Mouse (Mus musculus): Measurements from ENCODE around the gene Casq2. TPM values are rescaled to one million over a fixed set of nuclear protein-coding genes. Genes with fewer than 3 reads are reported as not detected.

Casq2 gene
- total and polyA plus RNA-seq, 3 experiments, result 0.11 TPM; not detected in 2

- Histone ChIP-seq H3K4me3 (ENCODE audit: low read depth, low read length) (no peak overlapping the region), H3K4me1 (ENCODE audit: insufficient read depth, low read depth, low read length) (no peaks in the 10 kb centered on the region), H3K36me3 (replicated peaks) (no peaks in the 10 kb centered on the region), H3K27me3 (ENCODE audit: insufficient read depth, low read length) (peaks cover 6% of the 10 kb centered on the region), H3K9me3 (replicated peaks) (no peaks in the 10 kb centered on the region)
- ATAC-seq (ENCODE audit: extremely low read depth, insufficient number of reproducible peaks, low FRiP score, poor library complexity, severe bottlenecking) (no peak), DNase-seq (ENCODE audit: low spot score) (no peak)
- TF ChIP-seq TAL1 (conservative IDR thresholded peaks at IDR 0.05; ENCODE audit: low read depth, low read length), result no peak
- no peak for TF ChIP-seq GATA2 (IDR thresholded peaks at IDR 0.05; ENCODE audit: borderline replicate concordance, low read depth, low read length)
- no peak for TF ChIP-seq POLR2AphosphoS5 (IDR thresholded peaks at IDR 0.05; ENCODE audit: insufficient replicate concordance, low read depth, low read length)
- TF ChIP-seq CTCF (IDR thresholded peaks at IDR 0.05; ENCODE audit: low read depth, low read length), result no peak
- TF ChIP-seq GATA1 (IDR thresholded peaks at IDR 0.05; ENCODE audit: borderline replicate concordance, low read length), result no peak
Observed at GRCm38 (mm10) chr3:102062671-102063010, 23.6 kb upstream of the Casq2 start.

GRCm38 (mm10) chr3:102063273-102064120, 22.7 kb upstream of the Casq2 start:
- TF ChIP-seq GATA2 (IDR thresholded peaks at IDR 0.05; ENCODE audit: borderline replicate concordance, low read depth, low read length), result no peak
- no peak for TF ChIP-seq CTCF (IDR thresholded peaks at IDR 0.05; ENCODE audit: low read depth, low read length)
- TF ChIP-seq GATA1 (IDR thresholded peaks at IDR 0.05; ENCODE audit: borderline replicate concordance, low read length), result no peak
- TF ChIP-seq TAL1 (conservative IDR thresholded peaks at IDR 0.05; ENCODE audit: low read depth, low read length), result no peak
- TF ChIP-seq POLR2AphosphoS5 (IDR thresholded peaks at IDR 0.05; ENCODE audit: insufficient replicate concordance, low read depth, low read length), result no peak
- H3K9me3 ChIP-seq (replicated peaks), result no peaks in the 10 kb centered on the region
- H3K27me3 ChIP-seq (ENCODE audit: insufficient read depth, low read length), result peaks cover 6% of the 10 kb centered on the region
- H3K36me3 ChIP-seq (replicated peaks), result no peaks in the 10 kb centered on the region
- no peak for ATAC-seq (ENCODE audit: extremely low read depth, insufficient number of reproducible peaks, low FRiP score, poor library complexity, severe bottlenecking)
- H3K4me1 ChIP-seq (ENCODE audit: insufficient read depth, low read depth, low read length), result no peaks in the 10 kb centered on the region
- no peak for DNase-seq (ENCODE audit: low spot score)
- H3K4me3 ChIP-seq (ENCODE audit: low read depth, low read length), result no peak overlapping the region

GRCm38 (mm10) chr3:102064566-102064965, 21.6 kb upstream of the Casq2 start:
- no peaks in the 10 kb centered on the region for H3K9me3 ChIP-seq (replicated peaks)
- no peaks in the 10 kb centered on the region for H3K4me1 ChIP-seq (ENCODE audit: insufficient read depth, low read depth, low read length)
- TF ChIP-seq GATA2 (IDR thresholded peaks at IDR 0.05; ENCODE audit: borderline replicate concordance, low read depth, low read length), result no peak
- TF ChIP-seq POLR2AphosphoS5 (IDR thresholded peaks at IDR 0.05; ENCODE audit: insufficient replicate concordance, low read depth, low read length), result no peak
- TF ChIP-seq GATA1 (IDR thresholded peaks at IDR 0.05; ENCODE audit: borderline replicate concordance, low read length), result no peak
- no peak for TF ChIP-seq CTCF (IDR thresholded peaks at IDR 0.05; ENCODE audit: low read depth, low read length)
- no peak for TF ChIP-seq TAL1 (conservative IDR thresholded peaks at IDR 0.05; ENCODE audit: low read depth, low read length)
- DNase-seq (ENCODE audit: low spot score) (no peak), ATAC-seq (ENCODE audit: extremely low read depth, insufficient number of reproducible peaks, low FRiP score, poor library complexity, severe bottlenecking) (no peak)
- H3K36me3 ChIP-seq (replicated peaks), result no peaks in the 10 kb centered on the region
- H3K27me3 ChIP-seq (ENCODE audit: insufficient read depth, low read length), result peaks cover 6% of the 10 kb centered on the region
- no peak overlapping the region for H3K4me3 ChIP-seq (ENCODE audit: low read depth, low read length)

DNA sequence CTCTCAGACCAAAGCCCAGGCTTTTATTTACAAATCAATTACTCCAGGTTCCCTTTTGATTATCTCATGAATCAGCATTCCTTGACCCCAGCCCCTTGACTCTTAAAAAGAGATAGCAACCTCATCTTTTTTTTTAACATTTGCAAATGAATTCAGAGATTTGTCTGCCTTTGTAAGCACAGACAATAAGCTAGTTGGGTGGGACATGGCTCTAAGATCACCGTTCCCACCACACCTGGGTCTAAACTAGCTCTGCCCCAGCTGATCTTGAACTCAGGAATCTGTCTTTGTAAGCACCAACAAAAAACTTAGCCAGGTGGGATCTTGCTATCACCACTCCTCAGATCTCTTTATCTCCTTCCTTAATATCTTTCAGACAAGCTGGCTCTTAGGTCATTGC, 18.9 kb upstream of the Casq2 start:
- TF ChIP-seq CTCF (IDR thresholded peaks at IDR 0.05; ENCODE audit: low read depth, low read length) (no peak), GATA2 (IDR thresholded peaks at IDR 0.05; ENCODE audit: borderline replicate concordance, low read depth, low read length) (no peak), GATA1 (IDR thresholded peaks at IDR 0.05; ENCODE audit: borderline replicate concordance, low read length) (no peak), POLR2AphosphoS5 (IDR thresholded peaks at IDR 0.05; ENCODE audit: insufficient replicate concordance, low read depth, low read length) (no peak), TAL1 (conservative IDR thresholded peaks at IDR 0.05; ENCODE audit: low read depth, low read length) (no peak)
- no peak overlapping the region for H3K4me3 ChIP-seq (ENCODE audit: low read depth, low read length)
- no peak for DNase-seq (ENCODE audit: low spot score)
- H3K36me3 ChIP-seq (replicated peaks), result no peaks in the 10 kb centered on the region
- no peaks in the 10 kb centered on the region for H3K9me3 ChIP-seq (replicated peaks)
- H3K27me3 ChIP-seq (ENCODE audit: insufficient read depth, low read length), result peaks cover 6% of the 10 kb centered on the region; the same call in 1 of the 2 replicates
- no peaks in the 10 kb centered on the region for H3K4me1 ChIP-seq (ENCODE audit: insufficient read depth, low read depth, low read length)
- no peak for ATAC-seq (ENCODE audit: extremely low read depth, insufficient number of reproducible peaks, low FRiP score, poor library complexity, severe bottlenecking)

- no peak for DNase-seq (ENCODE audit: low spot score)
- H3K27me3 ChIP-seq (ENCODE audit: insufficient read depth, low read length), result peaks cover 6% of the 10 kb centered on the region; the same call in 1 of the 2 replicates
- H3K36me3 ChIP-seq (replicated peaks), result no peaks in the 10 kb centered on the region
- H3K4me3 ChIP-seq (ENCODE audit: low read depth, low read length), result no peak overlapping the region
- H3K4me1 ChIP-seq (ENCODE audit: insufficient read depth, low read depth, low read length), result no peaks in the 10 kb centered on the region
- H3K9me3 ChIP-seq (replicated peaks), result no peaks in the 10 kb centered on the region
- no peak for ATAC-seq (ENCODE audit: extremely low read depth, insufficient number of reproducible peaks, low FRiP score, poor library complexity, severe bottlenecking)
- TF ChIP-seq CTCF (IDR thresholded peaks at IDR 0.05; ENCODE audit: low read depth, low read length) (no peak), GATA2 (IDR thresholded peaks at IDR 0.05; ENCODE audit: borderline replicate concordance, low read depth, low read length) (no peak), GATA1 (IDR thresholded peaks at IDR 0.05; ENCODE audit: borderline replicate concordance, low read length) (no peak), POLR2AphosphoS5 (IDR thresholded peaks at IDR 0.05; ENCODE audit: insufficient replicate concordance, low read depth, low read length) (no peak), TAL1 (conservative IDR thresholded peaks at IDR 0.05; ENCODE audit: low read depth, low read length) (no peak)
Observed at GRCm38 (mm10) chr3:102067861-102068260, 18.4 kb upstream of the Casq2 start.

DNA sequence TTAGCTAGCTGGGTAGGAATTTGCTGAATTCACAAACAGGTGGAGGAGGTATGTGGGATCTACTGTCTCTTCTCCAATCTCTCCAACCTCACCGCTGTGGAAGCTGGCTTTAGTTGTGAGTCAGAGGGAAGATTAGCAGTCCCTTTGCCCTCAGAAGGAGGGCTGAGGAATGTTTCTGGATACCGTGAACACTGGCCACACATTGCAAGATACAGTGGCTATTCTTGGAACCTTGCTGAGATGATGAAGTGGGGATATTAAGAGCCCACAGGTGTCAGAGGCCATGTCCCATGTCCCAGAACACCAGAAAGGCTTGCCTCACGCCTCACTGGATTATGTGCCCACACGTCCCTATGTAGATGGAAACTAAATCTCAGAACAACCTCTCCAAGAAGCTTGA, 17.0 kb upstream of the Casq2 start:
- DNase-seq (ENCODE audit: low spot score), result no peak
- TF ChIP-seq GATA2 (IDR thresholded peaks at IDR 0.05; ENCODE audit: borderline replicate concordance, low read depth, low read length), result no peak
- no peak for TF ChIP-seq GATA1 (IDR thresholded peaks at IDR 0.05; ENCODE audit: borderline replicate concordance, low read length)
- TF ChIP-seq CTCF (IDR thresholded peaks at IDR 0.05; ENCODE audit: low read depth, low read length), result no peak
- TF ChIP-seq POLR2AphosphoS5 (IDR thresholded peaks at IDR 0.05; ENCODE audit: insufficient replicate concordance, low read depth, low read length), result no peak
- TF ChIP-seq TAL1 (conservative IDR thresholded peaks at IDR 0.05; ENCODE audit: low read depth, low read length), result no peak
- no peak for ATAC-seq (ENCODE audit: extremely low read depth, insufficient number of reproducible peaks, low FRiP score, poor library complexity, severe bottlenecking)
- no peaks in the 10 kb centered on the region for H3K4me1 ChIP-seq (ENCODE audit: insufficient read depth, low read depth, low read length)
- H3K9me3 ChIP-seq (replicated peaks), result no peaks in the 10 kb centered on the region
- peaks cover 6% of the 10 kb centered on the region; the same call in 1 of the 2 replicates for H3K27me3 ChIP-seq (ENCODE audit: insufficient read depth, low read length)
- no peak overlapping the region for H3K4me3 ChIP-seq (ENCODE audit: low read depth, low read length)
- H3K36me3 ChIP-seq (replicated peaks), result no peaks in the 10 kb centered on the region
